Mouse (Mus musculus) hindbrain, embryonic 15.5 days (tissue): ENCODE measurements around the gene Atxn2l. TPM values are rescaled to one million over a fixed set of nuclear protein-coding genes. Genes with fewer than 3 reads are reported as not detected.

Experiments used
- ATAC-seq: fragments of 200-750 bp; cut with Nextera tagmentation; 2 replicates; pipeline ENCODE4 v1.8.0; 2017; ENCODE audit warnings: low read depth, moderate number of reproducible peaks, moderate TSS enrichment; ENCODE audit not compliant: low FRiP score
- H3K27ac ChIP-seq: fragments of 300-500 bp; sonication (generic); replicated peaks from 2 replicates; pipeline ENCODE4 v1.5.1; 2015; ENCODE audit warnings: mild to moderate bottlenecking, inconsistent platforms
- H3K27me3 ChIP-seq: fragments of 300-500 bp; sonication (generic); 2 replicates; pipeline ENCODE4 v1.6.1; 2015; ENCODE audit warnings: control low read depth, inconsistent platforms
- H3K36me3 ChIP-seq: fragments of 300-500 bp; sonication (generic); 2 replicates; pipeline ENCODE4 v1.6.1; 2015; ENCODE audit warnings: control low read depth, inconsistent platforms
- H3K4me1 ChIP-seq: fragments of 300-500 bp; sonication (generic); replicated peaks from 2 replicates; pipeline ENCODE4 v1.6.1; 2015; ENCODE audit warnings: control low read depth, inconsistent platforms
- H3K4me2 ChIP-seq: fragments of 300-500 bp; sonication (generic); 2 replicates; pipeline ENCODE4 v1.6.1; 2015; ENCODE audit warnings: moderate library complexity, mild to moderate bottlenecking, inconsistent platforms
- H3K4me3 ChIP-seq: fragments of 300-500 bp; sonication (generic); 2 replicates; pipeline ENCODE4 v1.5.1; 2015; ENCODE audit warnings: mild to moderate bottlenecking, inconsistent platforms
- H3K9ac ChIP-seq: fragments of 300-500 bp; sonication (generic); 2 replicates; pipeline ENCODE4 v1.6.1; 2015; ENCODE audit warnings: inconsistent platforms
- H3K9me3 ChIP-seq: fragments of 300-500 bp; sonication (generic); 2 replicates; pipeline ENCODE4 v1.6.1; 2016; ENCODE audit warnings: control low read depth, inconsistent platforms
- WGBS: fragments of 180-500 bp; shearing (Covaris S2); methylation state at CpG from one replicate; pipeline ENCODE4 v1.1.7; 2015; 5-methylcytosine and 5-hydroxymethylcytosine counted together
- polyA plus RNA-seq: library from polyadenylated mRNA; unstranded; fragments of >200 nt; fragmentation: Nextera tagmentation; extraction: Ambion mirVana; gene quantifications from 2 replicates; pipeline ENCODE4 v1.2.1, GENCODE M21; 2015

Atxn2l gene
- 68.6 and 75.7 TPM in 2 replicates for polyA plus RNA-seq

DNA sequence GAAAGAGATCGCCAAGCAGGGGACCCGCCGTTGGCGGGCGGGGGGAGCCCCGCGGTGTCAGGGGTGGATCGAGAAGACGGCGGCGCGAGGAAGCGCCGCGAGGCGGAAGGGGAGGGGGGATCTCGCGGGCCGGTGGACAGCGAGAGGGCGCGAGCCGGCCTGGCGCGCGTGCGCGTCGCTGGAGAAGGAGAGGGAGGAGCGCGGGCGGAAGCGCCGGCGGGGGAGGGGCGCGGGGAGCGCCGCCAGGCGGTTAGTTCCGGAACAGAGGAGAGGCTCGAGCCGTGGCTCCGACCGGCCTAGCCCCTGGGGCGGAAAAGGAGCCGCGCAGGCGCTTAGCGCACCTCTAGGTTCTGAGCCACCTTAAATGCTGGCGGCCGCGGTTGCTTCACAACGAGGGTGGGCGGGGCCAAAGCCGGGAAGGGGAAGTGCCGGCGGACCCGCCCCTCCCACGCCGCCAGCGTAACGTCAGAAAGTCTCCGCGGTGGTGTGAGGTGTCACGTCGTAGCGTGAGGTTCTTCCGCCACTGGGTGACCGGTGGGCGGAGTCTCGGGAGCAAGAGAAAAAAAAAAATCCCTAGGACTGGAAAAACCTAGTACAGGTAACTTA, at the start of gene Atxn2l:
Gene Atxn2l, minus strand, starts transcription at position 165 of the 606 bp plus-strand sequence.
- peak within 1 kb of the TSS; percentile 64 for H3K4me2 ChIP-seq
- H3K27ac ChIP-seq: peak within 1 kb of the TSS; percentile 100
- peak; percentile 90 for ATAC-seq
- H3K4me3 ChIP-seq: peak within 1 kb of the TSS; percentile 100
- peaks cover 18% of the 10 kb centered on the region for H3K4me1 ChIP-seq
- peak within 1 kb of the TSS; percentile 100 for H3K9ac ChIP-seq
- WGBS: under 1% methylated on average over 69 of the region's 72 CpGs
- H3K27me3 ChIP-seq: no peaks in the 10 kb centered on the region
- no peaks in the 10 kb centered on the region for H3K9me3 ChIP-seq
- peaks cover 28% of the 10 kb centered on the region for H3K36me3 ChIP-seq

DNA sequence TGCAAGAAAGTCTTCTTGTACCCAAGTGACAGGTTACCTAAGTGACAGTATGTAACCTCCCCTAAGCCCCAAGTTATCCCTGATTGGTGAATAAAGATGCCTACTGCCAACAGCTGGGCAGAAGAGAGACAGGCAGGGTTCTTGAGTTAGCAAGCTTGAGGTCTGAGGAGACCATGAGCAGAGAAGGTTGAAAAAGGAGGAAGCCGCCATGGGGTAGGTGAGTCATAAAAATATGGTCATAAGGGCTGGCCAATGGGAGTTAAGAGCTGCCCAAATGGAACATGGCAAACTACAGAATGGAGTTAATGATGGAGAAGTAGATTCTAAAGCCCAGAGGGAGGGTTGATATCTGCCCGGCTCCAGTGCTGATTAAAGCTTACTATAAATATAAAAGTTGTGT, 42.4 kb upstream of the Atxn2l start:
- Histone ChIP-seq H3K9me3 (no peaks in the 10 kb centered on the region), H3K4me1 (no peaks in the 10 kb centered on the region), H3K36me3 (peaks cover 63% of the 10 kb centered on the region), H3K27me3 (no peaks in the 10 kb centered on the region), H3K4me2 (no peak overlapping the region), H3K27ac (no peak overlapping the region), H3K4me3 (no peak overlapping the region), H3K9ac (no peak overlapping the region)
- 87% methylated on average over 2 of the region's 2 CpGs for WGBS
- no peak for ATAC-seq

DNA sequence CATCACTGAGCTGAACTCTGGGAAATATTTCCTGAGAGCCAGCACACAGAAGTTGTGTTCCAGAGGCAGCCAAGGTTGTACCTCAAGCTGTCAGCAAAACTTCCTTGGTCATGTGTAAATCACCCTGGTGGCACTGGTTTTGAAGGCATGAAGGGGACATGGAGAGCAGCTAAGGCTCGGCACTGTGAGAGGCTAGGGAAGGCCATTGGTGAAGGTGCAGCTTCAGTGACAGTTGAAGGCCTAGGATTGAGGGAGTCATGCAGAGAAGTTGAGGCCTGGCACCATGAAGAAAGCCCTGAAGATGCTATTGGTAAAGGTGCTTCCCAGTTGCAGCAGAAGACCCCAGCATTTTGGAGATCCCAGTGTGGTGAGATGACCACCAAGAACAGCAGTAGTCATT, 38.4 kb upstream of the Atxn2l start:
- ATAC-seq: no peak
- H3K27me3 ChIP-seq: peaks cover 6% of the 10 kb centered on the region
- H3K36me3 ChIP-seq: peaks cover 24% of the 10 kb centered on the region
- H3K4me3 ChIP-seq: no peak overlapping the region
- H3K9ac ChIP-seq: no peak overlapping the region
- H3K4me2 ChIP-seq: no peak overlapping the region
- no peak overlapping the region for H3K27ac ChIP-seq
- H3K4me1 ChIP-seq: no peaks in the 10 kb centered on the region
- WGBS: 71% methylated on average over 1 of the region's 1 CpGs
- no peaks in the 10 kb centered on the region for H3K9me3 ChIP-seq

DNA sequence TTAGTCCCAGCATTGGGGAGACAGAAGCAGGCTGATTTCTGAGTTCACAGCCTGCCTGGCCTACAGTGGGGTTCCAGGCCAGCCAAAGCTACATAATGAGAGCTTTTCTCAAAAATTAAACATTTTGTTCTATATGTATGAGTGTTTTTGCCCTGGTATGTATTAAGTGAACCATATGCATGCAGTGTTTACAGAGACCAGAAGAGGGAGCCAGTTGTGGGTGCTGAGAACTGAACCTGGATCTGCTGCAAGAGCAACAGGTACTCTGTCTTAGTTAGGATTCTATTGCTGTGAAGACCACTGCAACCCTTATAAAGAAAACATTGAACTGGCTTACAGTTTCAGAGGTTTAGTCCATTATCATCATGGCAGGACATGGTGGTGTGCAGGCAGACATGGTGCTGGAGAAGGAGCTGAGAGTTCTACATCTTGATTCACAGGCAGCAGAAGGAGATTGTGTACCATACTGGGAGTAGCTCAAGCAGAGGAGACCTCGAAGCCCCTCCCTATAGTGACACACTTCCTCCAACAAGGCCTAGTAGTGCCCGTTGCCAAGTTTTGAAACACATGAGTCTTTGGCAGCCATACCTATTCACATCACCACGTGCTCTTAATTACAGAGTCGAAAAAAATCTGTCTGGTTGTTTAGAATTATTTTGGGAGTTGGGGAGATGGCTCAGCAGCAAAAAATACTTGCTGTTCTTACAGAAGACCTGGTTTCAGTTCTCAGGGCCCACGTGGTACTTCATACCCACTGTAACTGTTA, 34.8 kb upstream of the Atxn2l start:
- Histone ChIP-seq H3K4me3 (no peak overlapping the region), H3K9ac (no peak overlapping the region), H3K36me3 (no peaks in the 10 kb centered on the region), H3K4me1 (peaks cover 10% of the 10 kb centered on the region), H3K27ac (no peak overlapping the region), H3K4me2 (no peak overlapping the region), H3K9me3 (no peaks in the 10 kb centered on the region), H3K27me3 (peaks cover 13% of the 10 kb centered on the region)
- WGBS: 84% methylated on average over 5 of the region's 5 CpGs
- ATAC-seq: no peak

DNA sequence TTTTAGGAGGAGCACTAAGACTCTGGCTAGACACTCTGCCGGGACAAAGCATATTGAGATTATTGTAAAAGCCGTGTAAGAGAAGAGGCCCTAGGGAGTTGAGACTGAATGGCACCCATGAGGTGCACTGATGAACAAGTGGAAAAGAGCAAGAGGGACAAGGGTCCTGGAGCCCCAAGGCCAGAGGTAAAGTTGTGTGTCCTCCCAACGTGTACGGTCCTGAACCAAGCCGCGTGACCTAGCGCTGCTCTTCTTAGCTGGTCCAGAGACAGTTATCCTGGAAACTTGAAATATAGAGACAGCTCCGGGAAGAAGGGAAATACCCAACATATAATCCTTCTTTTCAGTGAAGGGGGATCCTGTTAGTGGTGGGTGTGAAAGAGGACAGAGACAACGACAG, 33.2 kb upstream of the Atxn2l start:
- Histone ChIP-seq H3K9me3 (no peaks in the 10 kb centered on the region), H3K4me1 (peaks cover 10% of the 10 kb centered on the region)
- 56% methylated on average over 9 of the region's 9 CpGs for WGBS

DNA sequence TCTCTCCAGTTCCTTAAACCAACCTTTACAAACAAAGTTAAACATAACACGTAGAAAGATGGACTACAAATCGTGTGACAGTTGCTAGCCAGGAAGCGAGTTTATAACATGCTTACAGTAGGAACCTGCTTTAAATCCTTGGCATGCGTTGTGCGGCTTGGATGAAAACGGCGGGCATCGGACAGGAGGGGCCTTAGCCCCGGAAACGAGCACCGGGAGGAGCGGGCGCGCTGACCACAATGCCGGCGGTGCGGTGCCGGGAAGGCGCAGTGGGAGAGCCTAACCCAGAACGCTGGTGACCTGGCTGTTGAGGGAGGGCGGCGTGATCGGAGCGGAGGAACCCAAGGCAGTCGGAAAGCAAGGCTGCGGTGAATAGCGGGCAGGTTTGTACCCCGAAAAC, 32.5 kb upstream of the Atxn2l start:
- WGBS: 1% methylated on average over 28 of the region's 28 CpGs
- ATAC-seq: no peak
- peaks cover 10% of the 10 kb centered on the region for H3K4me1 ChIP-seq
- peak overlapping the region; percentile 45 for H3K9ac ChIP-seq
- no peak overlapping the region for H3K27ac ChIP-seq
- peaks cover 13% of the 10 kb centered on the region for H3K27me3 ChIP-seq
- peak overlapping the region; percentile 92 for H3K4me2 ChIP-seq
- H3K9me3 ChIP-seq: no peaks in the 10 kb centered on the region
- no peaks in the 10 kb centered on the region for H3K36me3 ChIP-seq
- H3K4me3 ChIP-seq: peak overlapping the region; percentile 48

More for the DNA sequence above, 33.2 kb upstream of the Atxn2l start:
- Histone ChIP-seq H3K27ac (no peak overlapping the region), H3K9ac (peak overlapping the region; percentile 45; the same call in 1 of the 2 replicates), H3K4me3 (peak overlapping the region; percentile 48), H3K36me3 (no peaks in the 10 kb centered on the region), H3K4me2 (peak overlapping the region; percentile 92), H3K27me3 (peaks cover 13% of the 10 kb centered on the region)
- ATAC-seq: no peak

DNA sequence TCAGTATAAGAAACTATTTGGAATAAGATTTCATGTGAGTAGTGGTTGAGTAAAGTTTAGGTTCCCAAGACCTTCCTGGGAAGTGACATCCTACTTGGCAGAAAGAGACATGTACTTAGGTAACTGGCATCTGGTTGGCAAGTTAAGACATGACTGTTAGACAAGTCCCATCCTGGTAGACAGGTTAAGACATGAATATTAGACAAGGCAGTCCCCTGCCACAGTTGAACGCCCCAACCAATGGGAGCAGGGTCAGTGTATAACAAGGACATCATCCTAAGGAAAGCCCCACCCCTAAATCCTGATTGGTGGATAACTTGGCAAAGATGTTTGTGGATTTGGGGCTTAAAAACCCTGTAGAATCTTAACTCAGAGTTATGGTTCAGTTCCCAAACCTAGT, 30.2 kb upstream of the Atxn2l start:
- Histone ChIP-seq H3K4me1 (peaks cover 10% of the 10 kb centered on the region), H3K9ac (no peak overlapping the region), H3K27me3 (peaks cover 13% of the 10 kb centered on the region), H3K36me3 (no peaks in the 10 kb centered on the region), H3K4me3 (no peak overlapping the region), H3K9me3 (no peaks in the 10 kb centered on the region), H3K4me2 (no peak overlapping the region), H3K27ac (no peak overlapping the region)
- ATAC-seq: no peak
- WGBS: 77% methylated on average over 1 of the region's 1 CpGs

DNA sequence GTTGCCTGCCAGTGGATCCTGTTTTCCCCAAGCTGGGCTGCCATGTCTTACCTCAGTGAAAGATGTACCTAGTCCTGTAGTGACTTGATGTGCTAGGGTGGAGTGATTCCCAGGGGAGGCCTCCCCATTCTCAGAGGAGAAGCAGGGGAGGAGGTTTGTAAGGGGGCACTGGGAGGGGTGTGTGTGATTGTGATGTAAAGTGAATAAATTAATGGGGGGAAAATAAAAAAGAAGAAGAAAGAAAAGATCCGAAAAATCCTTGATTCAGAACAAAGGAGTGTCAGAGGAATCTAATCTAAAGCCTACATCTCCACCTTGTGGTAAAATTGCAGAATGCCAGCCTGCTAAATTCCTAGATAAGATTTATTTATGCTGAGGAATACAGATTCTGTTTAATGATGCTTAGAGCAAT, 24.9 kb upstream of the Atxn2l start:
- Histone ChIP-seq H3K4me2 (peak overlapping the region; percentile 25), H3K9me3 (no peaks in the 10 kb centered on the region), H3K27ac (peak overlapping the region; percentile 78), H3K36me3 (no peaks in the 10 kb centered on the region), H3K27me3 (no peaks in the 10 kb centered on the region), H3K9ac (peak overlapping the region; percentile 44; the same call in 1 of the 2 replicates), H3K4me3 (no peak overlapping the region), H3K4me1 (peaks cover 5% of the 10 kb centered on the region)
- no peak; the same call in 1 of the 2 replicates for ATAC-seq
- 0% methylated on average over 1 of the region's 1 CpGs for WGBS

DNA sequence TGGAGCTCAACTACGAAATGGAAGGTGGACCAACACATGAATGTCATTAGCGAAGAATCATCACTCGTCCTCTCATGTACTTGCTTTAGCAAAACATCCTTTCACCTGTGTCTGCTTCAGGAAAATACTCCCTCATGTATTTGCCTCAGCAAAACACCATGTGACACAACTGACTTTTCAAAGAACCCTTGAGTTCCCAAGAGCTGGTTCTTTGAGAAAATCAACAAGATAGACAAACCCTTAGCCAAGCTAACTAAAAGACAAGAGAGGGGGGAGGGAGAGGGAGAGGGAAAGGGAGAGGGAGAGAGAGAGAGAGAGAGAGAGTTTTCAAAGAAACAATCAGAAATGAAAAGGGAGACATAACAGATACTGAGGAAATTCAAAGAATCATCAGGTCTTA, 20.1 kb upstream of the Atxn2l start:
- H3K4me3 ChIP-seq: no peak overlapping the region
- H3K27me3 ChIP-seq: no peaks in the 10 kb centered on the region
- H3K27ac ChIP-seq: no peak overlapping the region
- H3K4me1 ChIP-seq: peaks cover 5% of the 10 kb centered on the region
- no peak overlapping the region for H3K9ac ChIP-seq
- H3K4me2 ChIP-seq: no peak overlapping the region
- no peaks in the 10 kb centered on the region for H3K9me3 ChIP-seq
- no peaks in the 10 kb centered on the region for H3K36me3 ChIP-seq
- WGBS: 83% methylated on average over 3 of the region's 3 CpGs
- ATAC-seq: no peak

DNA sequence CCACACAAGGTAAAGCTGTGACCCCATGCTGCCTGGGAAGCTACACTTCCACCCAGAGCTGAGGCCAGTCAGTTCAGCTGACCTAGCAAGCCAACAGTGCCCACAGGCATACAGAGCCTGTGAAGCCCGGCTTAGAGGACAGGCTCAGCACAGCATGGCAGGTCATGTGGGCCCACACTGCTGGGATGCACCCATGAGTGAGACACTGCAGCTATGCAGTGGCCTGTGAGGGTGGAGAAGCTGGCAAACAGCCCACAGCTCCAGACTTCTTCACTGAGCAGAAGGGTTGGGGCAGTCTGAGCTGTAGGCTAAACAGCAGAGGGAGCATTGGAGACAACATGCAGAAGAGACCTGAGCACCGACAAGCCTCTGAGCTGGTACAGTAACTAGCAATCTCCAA, 16.3 kb upstream of the Atxn2l start:
- H3K4me2 ChIP-seq: no peak overlapping the region
- ATAC-seq: no peak
- no peak overlapping the region for H3K27ac ChIP-seq
- WGBS: 46% methylated on average over 2 of the region's 2 CpGs
- H3K27me3 ChIP-seq: no peaks in the 10 kb centered on the region
- H3K9me3 ChIP-seq: no peaks in the 10 kb centered on the region
- H3K9ac ChIP-seq: no peak overlapping the region
- no peaks in the 10 kb centered on the region for H3K36me3 ChIP-seq
- no peak overlapping the region for H3K4me3 ChIP-seq
- no peaks in the 10 kb centered on the region for H3K4me1 ChIP-seq

DNA sequence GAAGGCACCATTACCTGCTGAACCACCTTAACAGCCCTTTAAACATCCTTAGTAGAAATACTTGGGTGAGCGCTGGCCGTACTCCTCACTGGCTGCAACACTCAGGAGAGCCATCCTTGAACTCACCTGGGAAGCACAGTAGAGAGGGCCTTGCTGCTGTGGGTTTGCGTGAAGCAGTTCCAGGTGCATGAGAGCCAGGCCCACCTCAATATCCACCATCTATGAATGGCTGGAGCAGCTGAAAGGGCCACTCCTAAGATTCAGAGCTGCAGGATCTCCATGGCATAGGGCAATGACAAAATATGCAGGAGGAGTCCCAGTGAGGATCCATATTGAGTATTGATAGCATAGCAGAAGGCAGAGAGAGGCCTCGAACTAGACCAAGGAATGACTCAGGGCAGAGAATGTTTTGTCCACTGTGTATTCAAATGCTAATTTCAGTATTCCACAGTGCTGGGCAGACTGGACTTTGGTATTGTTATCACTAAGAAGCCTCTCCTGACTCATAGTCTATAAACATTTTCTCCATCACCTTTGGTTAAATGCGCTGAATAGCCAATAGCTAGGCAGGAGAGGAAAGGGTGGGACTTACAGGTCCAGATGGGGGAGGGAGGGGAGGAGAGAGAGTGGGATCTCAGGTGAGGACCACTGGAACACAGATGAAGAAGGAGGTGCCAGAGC, 15.2 kb upstream of the Atxn2l start:
- H3K9me3 ChIP-seq: no peaks in the 10 kb centered on the region
- H3K27ac ChIP-seq: no peak overlapping the region
- no peaks in the 10 kb centered on the region for H3K27me3 ChIP-seq
- H3K4me1 ChIP-seq: no peaks in the 10 kb centered on the region
- H3K4me3 ChIP-seq: no peak overlapping the region
- no peaks in the 10 kb centered on the region for H3K36me3 ChIP-seq
- 79% methylated on average over 5 of the region's 5 CpGs for WGBS
- ATAC-seq: no peak
- no peak overlapping the region for H3K9ac ChIP-seq
- no peak overlapping the region for H3K4me2 ChIP-seq

DNA sequence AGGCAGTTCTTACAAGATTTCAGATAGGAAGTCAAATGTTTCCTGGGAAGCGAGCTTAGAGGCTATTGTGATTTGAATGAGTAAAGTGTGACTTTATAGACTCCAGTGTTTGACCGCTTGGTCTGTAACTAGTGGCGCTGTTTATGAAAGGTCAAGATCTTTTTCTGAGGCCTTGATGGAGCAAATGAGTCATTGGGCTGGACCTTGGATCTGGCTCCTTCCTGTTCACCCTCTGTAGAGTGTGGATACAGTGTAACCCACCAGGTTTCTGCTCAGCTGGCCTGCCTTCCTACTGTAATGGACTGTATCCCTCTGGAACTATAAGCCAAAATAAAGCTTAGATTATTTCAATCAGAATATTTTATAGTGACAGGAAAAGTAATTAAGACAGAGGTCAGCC, 8.1 kb upstream of the Atxn2l start:
- ATAC-seq: no peak
- Histone ChIP-seq H3K4me1 (no peaks in the 10 kb centered on the region), H3K9ac (no peak overlapping the region), H3K4me2 (no peak overlapping the region), H3K27me3 (no peaks in the 10 kb centered on the region), H3K9me3 (no peaks in the 10 kb centered on the region), H3K4me3 (no peak overlapping the region), H3K36me3 (no peaks in the 10 kb centered on the region), H3K27ac (no peak overlapping the region)
- 85% methylated on average over 3 of the region's 3 CpGs for WGBS
